Mouse (Mus musculus) MEL (cell line): ENCODE data around the gene Pkd1. TPM values are rescaled to one million over a fixed set of nuclear protein-coding genes. Genes with fewer than 3 reads are reported as not detected.

Source experiments
- DNase-seq: peaks from one replicate; pipeline ENCODE4 v3.0.0; 2011; ENCODE audit warnings: low read depth, low spot score
- H3K27ac ChIP-seq: 2 replicates; pipeline ENCODE4 v1.5.1; 2012; ENCODE audit warnings: low read depth, mild to moderate bottlenecking, control low read depth, low read length, moderate library complexity; ENCODE audit not compliant: control insufficient read depth
- H3K27me3 ChIP-seq, 2 experiments: fragments of 150-350 bp in 1 of 2; sonication (generic) in 1 of 2; 2 replicates each; pipeline ENCODE4 v1.6.1; 2012; ENCODE audit warnings: low read length in 2 of 2, mild to moderate bottlenecking in 2 of 2, improper control_type of control experiment in 1 of 2, moderate library complexity in 1 of 2; ENCODE audit not compliant: insufficient read depth in 2 of 2, control insufficient read depth in 1 of 2
- H3K36me3 ChIP-seq, 2 experiments: 2 replicates each; pipeline ENCODE4 v1.6.1; 2012 to 2014; ENCODE audit warnings: low read length in 2 of 2, improper control_type of control experiment in 1 of 2, inconsistent platforms in 1 of 2, mild to moderate bottlenecking in 1 of 2; ENCODE audit not compliant: insufficient read depth in 2 of 2, control insufficient read depth in 1 of 2
- H3K4me1 ChIP-seq, 2 experiments: fragments of 150-350 bp in 1 of 2; sonication (generic) in 1 of 2; 2 replicates each; pipeline ENCODE4 v1.6.1; 2012; ENCODE audit warnings: low read length in 2 of 2, improper control_type of control experiment in 1 of 2, mild to moderate bottlenecking in 1 of 2; ENCODE audit not compliant: insufficient read depth in 2 of 2, control insufficient read depth in 1 of 2
- H3K4me3 ChIP-seq, 2 experiments: fragments of 150-350 bp in 1 of 2; sonication (generic) in 1 of 2; 2 replicates each; pipeline ENCODE4 v1.5.1; 2012; ENCODE audit warnings: low read depth in 2 of 2, low read length in 2 of 2, mild to moderate bottlenecking in 2 of 2, moderate library complexity in 2 of 2, control low read depth in 1 of 2, improper control_type of control experiment in 1 of 2; ENCODE audit not compliant: control insufficient read depth in 1 of 2, insufficient read depth in 1 of 2
- H3K79me2 ChIP-seq: 2 replicates; pipeline ENCODE4 v1.6.1; 2012; ENCODE audit warnings: mild to moderate bottlenecking, low read length, moderate library complexity; ENCODE audit not compliant: control insufficient read depth, poor library complexity, insufficient read depth
- H3K9ac ChIP-seq: 2 replicates; pipeline ENCODE4 v1.6.1; 2012; ENCODE audit warnings: low read depth, mild to moderate bottlenecking, control low read depth, low read length, moderate library complexity; ENCODE audit not compliant: control insufficient read depth, poor library complexity, severe bottlenecking
- H3K9me3 ChIP-seq: fragments of 150-350 bp; sonication (generic); replicated peaks from 2 replicates; pipeline ENCODE4 v1.6.1; 2012; ENCODE audit warnings: mild to moderate bottlenecking, low read length, improper control_type of control experiment, moderate library complexity; ENCODE audit not compliant: insufficient read depth
- BHLHE40 ChIP-seq: IDR thresholded peaks from 2 replicates; pipeline ENCODE4 v1.6.1; 2012; ENCODE audit warnings: low read depth, mild to moderate bottlenecking, inconsistent platforms, low read length, improper control_type of control experiment, borderline replicate concordance
- CHD1 ChIP-seq: IDR thresholded peaks from 2 replicates; pipeline ENCODE4 v1.6.1; 2012; ENCODE audit warnings: low read depth, mild to moderate bottlenecking, inconsistent platforms, low read length, improper control_type of control experiment
- E2F4 ChIP-seq: IDR thresholded peaks from 2 replicates; pipeline ENCODE4 v1.6.1; 2011; ENCODE audit warnings: low read depth, low read length, improper control_type of control experiment, borderline replicate concordance
- ELF1 ChIP-seq: IDR thresholded peaks from 2 replicates; pipeline ENCODE4 v1.6.1; 2014; ENCODE audit warnings: low read depth, mild to moderate bottlenecking, inconsistent platforms, low read length, improper control_type of control experiment, moderate library complexity
- ETS1 ChIP-seq: IDR thresholded peaks from 2 replicates; pipeline ENCODE4 v1.6.1; 2012; ENCODE audit warnings: low read depth, mild to moderate bottlenecking, inconsistent platforms, low read length, improper control_type of control experiment, moderate library complexity
- GABPA ChIP-seq: IDR thresholded peaks from 2 replicates; pipeline ENCODE4 v1.6.1; 2012; ENCODE audit warnings: low read depth, mild to moderate bottlenecking, inconsistent platforms, low read length, improper control_type of control experiment, moderate library complexity
- GATA1 ChIP-seq: IDR thresholded peaks from 2 replicates; pipeline ENCODE4 v1.6.1; 2011; ENCODE audit warnings: low read depth, low read length, improper control_type of control experiment
- JUND ChIP-seq: IDR thresholded peaks from 2 replicates; pipeline ENCODE4 v1.6.1; 2011; ENCODE audit warnings: low read depth, mild to moderate bottlenecking, improper control_type of control experiment, low read length
- KAT2A ChIP-seq: conservative IDR thresholded peaks from 2 replicates; pipeline ENCODE4 v1.6.1; 2012; ENCODE audit warnings: low read depth, low read length, improper control_type of control experiment, inconsistent platforms
- MAFK ChIP-seq: IDR thresholded peaks from 2 replicates; pipeline ENCODE4 v1.6.1; 2011; ENCODE audit warnings: low read depth, mild to moderate bottlenecking, low read length, improper control_type of control experiment, borderline replicate concordance
- MAZ ChIP-seq: IDR thresholded peaks from 2 replicates; pipeline ENCODE4 v1.6.1; 2012; ENCODE audit warnings: low read depth, mild to moderate bottlenecking, inconsistent platforms, low read length, improper control_type of control experiment
- MEF2A ChIP-seq: IDR thresholded peaks from 2 replicates; pipeline ENCODE4 v1.6.1; 2014; ENCODE audit warnings: low read depth, mild to moderate bottlenecking, inconsistent platforms, low read length, improper control_type of control experiment; ENCODE audit not compliant: poor library complexity, insufficient replicate concordance, severe bottlenecking; ENCODE audit errors: extremely low read depth
- MYC ChIP-seq: IDR thresholded peaks from 2 replicates; pipeline ENCODE4 v1.6.1; 2011; ENCODE audit warnings: low read depth, mild to moderate bottlenecking, low read length, improper control_type of control experiment, moderate library complexity
- NELFE ChIP-seq: IDR thresholded peaks from 2 replicates; pipeline ENCODE4 v1.6.1; 2011; ENCODE audit warnings: low read depth, low read length, improper control_type of control experiment
- RAD21 ChIP-seq: IDR thresholded peaks from 2 replicates; pipeline ENCODE4 v1.6.1; 2011; ENCODE audit warnings: mild to moderate bottlenecking, low read depth, low read length, improper control_type of control experiment
- SMC3 ChIP-seq: IDR thresholded peaks from 2 replicates; pipeline ENCODE4 v1.6.1; 2011; ENCODE audit warnings: low read depth, low read length, improper control_type of control experiment
- TAL1 ChIP-seq: IDR thresholded peaks from 2 replicates; pipeline ENCODE4 v1.6.1; 2012; ENCODE audit warnings: mild to moderate bottlenecking, inconsistent platforms, low read length, moderate library complexity, mixed read lengths
- TBP ChIP-seq: IDR thresholded peaks from 2 replicates; pipeline ENCODE4 v1.8.0; 2011; ENCODE audit warnings: low read depth, low read length, improper control_type of control experiment
- USF1 ChIP-seq: IDR thresholded peaks from 2 replicates; pipeline ENCODE4 v1.6.1; 2014; ENCODE audit warnings: low read depth, mild to moderate bottlenecking, inconsistent platforms, low read length, improper control_type of control experiment, moderate library complexity
- USF2 ChIP-seq, 2 experiments: IDR thresholded peaks; 2 replicates each; pipeline ENCODE4 v1.6.1; 2011 to 2012; ENCODE audit warnings: improper control_type of control experiment in 2 of 2, low read length in 2 of 2, borderline replicate concordance in 1 of 2, inconsistent platforms in 1 of 2, low read depth in 1 of 2, mild to moderate bottlenecking in 1 of 2; ENCODE audit not compliant: insufficient read depth in 1 of 2
- ZC3H11A ChIP-seq: IDR thresholded peaks from 2 replicates; pipeline ENCODE4 v1.6.1; 2012; ENCODE audit warnings: low read depth, mild to moderate bottlenecking, inconsistent platforms, low read length, improper control_type of control experiment
- ZNF384 ChIP-seq: IDR thresholded peaks from 2 replicates; pipeline ENCODE4 v1.6.1; 2012; ENCODE audit warnings: low read depth, mild to moderate bottlenecking, inconsistent platforms, low read length, improper control_type of control experiment
- polyA plus RNA-seq, 2 experiments: library from polyadenylated mRNA; stranded (reverse) in 1 of 2; unstranded in 1 of 2; fragments of >175 nt in 1 of 2; fragments of >200 nt in 1 of 2; gene quantifications; 2 replicates each; pipeline versions ENCODE4 v1.2.1 to v1.2.4; 2012; ENCODE audit warnings: low replicate concordance in 2 of 2, low read depth in 1 of 2; ENCODE audit not compliant: insufficient read length in 2 of 2, insufficient read depth in 1 of 2, missing spikeins in 1 of 2
- total RNA-seq: library from RNA; depleted of rRNA; stranded (reverse); fragments of 300-350 nt; gene quantifications from 2 replicates; pipeline ENCODE4 v1.2.3, GENCODE M21; 2012

The Pkd1 gene
- total and polyA plus RNA-seq, 3 experiments: 10.6 to 10.7 TPM; not detected in 1

- Histone ChIP-seq H3K4me3 (no peak overlapping the region), H3K27me3 (no peaks in the 10 kb centered on the region), H3K79me2 (no peaks in the 10 kb centered on the region), H3K9me3 (no peaks in the 10 kb centered on the region), H3K4me1 (no peaks in the 10 kb centered on the region), H3K27ac (no peak overlapping the region), H3K9ac (no peak overlapping the region), H3K36me3 (no peaks in the 10 kb centered on the region)
- TF ChIP-seq ZNF384 (no peak), RAD21 (no peak), MAZ (no peak), SMC3 (no peak), JUND (no peak), MEF2A (no peak), ZC3H11A (no peak), USF2 (IDR thresholded peaks at IDR 0.05; ENCODE audit: borderline replicate concordance in 1 of 2, insufficient read depth in 1 of 2, low read depth in 1 of 2, low read length in 2 of 2) (no peak), MAFK (no peak), ETS1 (no peak), BHLHE40 (no peak), CHD1 (no peak), USF1 (no peak), TAL1 (no peak), KAT2A (no peak)
- DNase-seq: no peak
Measured at GRCm38 (mm10) chr17:24504085-24504484, 45.5 kb upstream of the Pkd1 start.

DNA sequence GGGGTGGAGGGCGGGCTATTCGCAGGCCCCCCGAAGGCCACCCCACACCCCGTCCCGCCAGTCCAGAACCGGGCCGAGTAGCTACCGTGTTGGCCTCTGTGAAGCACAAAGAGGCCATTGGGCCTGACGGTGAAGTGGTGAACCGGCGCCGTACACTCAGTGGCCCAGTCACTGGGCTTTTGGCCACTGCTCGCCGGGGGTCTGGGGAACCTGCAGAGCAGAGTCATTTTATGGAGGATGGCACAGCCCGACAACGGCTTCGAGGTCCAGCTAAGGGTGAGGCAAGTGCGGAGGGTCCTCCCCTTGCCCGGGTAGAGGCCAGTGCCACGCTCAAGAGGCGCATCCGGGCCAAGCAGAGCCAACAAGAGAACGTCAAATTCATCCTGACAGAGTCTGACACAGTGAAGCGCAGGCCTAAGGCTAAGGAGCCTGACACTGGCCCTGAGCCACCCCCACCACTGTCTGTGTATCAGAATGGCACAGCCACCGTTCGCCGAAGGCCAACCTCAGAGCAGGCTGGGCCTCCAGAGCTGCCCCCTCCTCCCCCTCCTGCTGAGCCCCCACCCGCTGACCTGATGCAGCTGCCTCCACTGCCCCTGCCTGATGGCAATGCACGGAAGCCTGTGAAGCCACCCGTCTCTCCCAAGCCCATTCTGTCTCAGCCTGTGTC lies 44.2 kb upstream of the Pkd1 start:
- Histone ChIP-seq H3K4me1 (no peaks in the 10 kb centered on the region), H3K79me2 (no peaks in the 10 kb centered on the region), H3K9me3 (no peaks in the 10 kb centered on the region), H3K27me3 (no peaks in the 10 kb centered on the region), H3K36me3 (no peaks in the 10 kb centered on the region; a peak in 1 of 4 replicates)
- no peak for DNase-seq
- no peak for TF ChIP-seq ELF1
- no peak for TF ChIP-seq GATA1
- no peak for TF ChIP-seq MYC
- TF ChIP-seq GABPA: no peak
- no peak for TF ChIP-seq MAZ
- TF ChIP-seq MAFK: no peak
- TF ChIP-seq NELFE: no peak
- TF ChIP-seq ZC3H11A: no peak
- TF ChIP-seq TBP: no peak
- no peak for TF ChIP-seq E2F4
- TF ChIP-seq ETS1: no peak
- TF ChIP-seq, all 39 proteins: peak for 0
- Histone ChIP-seq H3K27ac (no peak overlapping the region), H3K4me3 (no peak overlapping the region), H3K9ac (no peak overlapping the region)
